Mouse (Mus musculus) left cerebral cortex, adult 9 months (tissue): ENCODE data around the gene Mettl17.
"Not testable (repeated sequence)": the region's sequence is repeated elsewhere in the genome, so short reads cannot be mapped to it uniquely, and the experiment has no call there.

ENCODE experiments used
- DNase-seq, 2 experiments: peaks; one replicate each; pipeline ENCODE4 v3.0.0; 2022; ENCODE audit warnings: low spot score in 2 of 2

Mettl17 gene

GRCm38 (mm10) chr14:51884598-51885331 is at the start of gene Mettl17:
Gene Mettl17 (plus strand): TSS chr14:51884842.
- peak; percentile 95 for DNase-seq

- not testable (repeated sequence) for DNase-seq
These were observed 46.2 kb upstream of the Mettl17 start for GRCm38 (mm10) chr14:51838480-51838879.

GRCm38 (mm10) chr14:51842250-51842649 is 42.4 kb upstream of the Mettl17 start:
- no peak for DNase-seq

GRCm38 (mm10) chr14:51842781-51843180 is 41.9 kb upstream of the Mettl17 start:
- DNase-seq: no peak

GRCm38 (mm10) chr14:51843882-51844281 is 40.8 kb upstream of the Mettl17 start:
- no peak for DNase-seq

- DNase-seq: no peak
These were observed 38.1 kb upstream of the Mettl17 start for GRCm38 (mm10) chr14:51846566-51846965.

GRCm38 (mm10) chr14:51851006-51851405 is 33.6 kb upstream of the Mettl17 start:
- not testable (repeated sequence) for DNase-seq

GRCm38 (mm10) chr14:51853399-51853798 is 31.2 kb upstream of the Mettl17 start, which contains the start of gene Ear6:
Gene Ear6 (plus strand): TSS chr14:51853699.
- DNase-seq: no peak

- DNase-seq: not testable (repeated sequence)
These were observed 29.4 kb upstream of the Mettl17 start for GRCm38 (mm10) chr14:51855280-51855679.

- not testable (repeated sequence) for DNase-seq
These were observed 21.0 kb upstream of the Mettl17 start for GRCm38 (mm10) chr14:51863603-51864002.

- no peak for DNase-seq
These were observed 13.9 kb upstream of the Mettl17 start for GRCm38 (mm10) chr14:51870756-51871155.

GRCm38 (mm10) chr14:51871741-51872140 is 12.9 kb upstream of the Mettl17 start:
- no peak for DNase-seq

- DNase-seq: no peak
These were observed 7.1 kb upstream of the Mettl17 start for GRCm38 (mm10) chr14:51877517-51877916.

GRCm38 (mm10) chr14:51883527-51884030 is 1.1 kb upstream of the Mettl17 start:
- peak; percentile 58 to 87 for DNase-seq

GRCm38 (mm10) chr14:51884031-51884544 is 554 bp upstream of the Mettl17 start:
- no peak for DNase-seq

GRCm38 (mm10) chr14:51886051-51886450 is 1.4 kb downstream of the Mettl17 start:
- no peak for DNase-seq

GRCm38 (mm10) chr14:51889833-51890232 is 5.2 kb downstream of the Mettl17 start:
- no peak for DNase-seq

GRCm38 (mm10) chr14:51892191-51892939 is 7.7 kb downstream of the Mettl17 start, which contains the start of gene Slc39a2:
Gene Slc39a2 (plus strand): TSS chr14:51892889.
- DNase-seq: no peak

GRCm38 (mm10) chr14:51893094-51893794 is 8.6 kb downstream of the Mettl17 start:
- no peak for DNase-seq

- no peak for DNase-seq
These were observed 9.2 kb downstream of the Mettl17 start for GRCm38 (mm10) chr14:51893809-51894208.

GRCm38 (mm10) chr14:51895071-51895470 is 10.4 kb downstream of the Mettl17 start:
- no peak for DNase-seq

- DNase-seq: no peak
These were observed 11.4 kb downstream of the Mettl17 start for GRCm38 (mm10) chr14:51896019-51896418.
